ENCODE assay signal across 8 mouse cellular contexts in genomic region chr5:102070414-102070768, GRCm38 (mm10). TPM values are rescaled to one million over a fixed set of nuclear protein-coding genes. Genes with fewer than 3 reads are reported as not detected.
DNase-seq lines count a peak whose midpoint lies in the region; ATAC-seq and TF ChIP-seq lines count a peak whose summit lies in the region.

No protein-coding gene starts in this region.

- 0 out of 2 replicates have a peak, but pooled peaks cover 3% of the 10 kb centered on the region for H3K36me3 ChIP-seq in kidney, embryonic 14.5 days (ENCODE audit: control insufficient read depth, insufficient read depth, low read length)
- H3K36me3 ChIP-seq in heart, embryonic 13.5 days, result peaks cover 5% of the 10 kb centered on the region; the same call in 1 of the 2 replicates
- no peaks in the 10 kb centered on the region for H3K36me3 ChIP-seq in liver, embryonic 13.5 days
- H3K36me3 ChIP-seq in neural tube, embryonic 12.5 days, result no peaks in the 10 kb centered on the region

- H3K27ac ChIP-seq in kidney, embryonic 14.5 days (ENCODE audit: low read depth, low read length), result peak overlapping the region; percentile 95; the same call in 1 of the 2 replicates
- peak overlapping the region; percentile 92 for H3K27ac ChIP-seq in heart, embryonic 13.5 days (replicated peaks)
- H3K27ac ChIP-seq in liver, embryonic 13.5 days, result peak overlapping the region; percentile 62
- peak overlapping the region; percentile 98 for H3K27ac ChIP-seq in neural tube, embryonic 12.5 days

- H3K4me1 ChIP-seq in kidney, embryonic 14.5 days (ENCODE audit: control insufficient read depth, insufficient read depth, low read length), result no peaks in the 10 kb centered on the region; the same call in 1 of the 2 replicates
- peaks cover 19% of the 10 kb centered on the region for H3K4me1 ChIP-seq in heart, embryonic 13.5 days
- H3K4me1 ChIP-seq in liver, embryonic 13.5 days (replicated peaks), result peaks cover 30% of the 10 kb centered on the region
- peaks cover 23% of the 10 kb centered on the region for H3K4me1 ChIP-seq in neural tube, embryonic 12.5 days

- H3K27me3 ChIP-seq in kidney, embryonic 14.5 days (ENCODE audit: control insufficient read depth, insufficient read depth, low read length), result no peaks in the 10 kb centered on the region
- H3K27me3 ChIP-seq in heart, embryonic 13.5 days (replicated peaks), result no peaks in the 10 kb centered on the region
- no peaks in the 10 kb centered on the region for H3K27me3 ChIP-seq in liver, embryonic 13.5 days
- no peaks in the 10 kb centered on the region for H3K27me3 ChIP-seq in neural tube, embryonic 12.5 days (replicated peaks)

- peak overlapping the region; percentile 79 for H3K4me2 ChIP-seq in kidney, embryonic 14.5 days (replicated peaks; ENCODE audit: low read depth, low read length)
- H3K4me2 ChIP-seq in heart, embryonic 13.5 days, result peak overlapping the region; percentile 86
- H3K4me2 ChIP-seq in liver, embryonic 13.5 days, result peak overlapping the region; percentile 81
- H3K4me2 ChIP-seq in neural tube, embryonic 12.5 days (replicated peaks), result peak overlapping the region; percentile 70

- 19% methylated on average over 6 of the region's 6 CpGs for WGBS in kidney, embryonic 14.5 days
- WGBS in heart, embryonic 13.5 days, result 12% methylated on average over 6 of the region's 6 CpGs
- 11% methylated on average over 6 of the region's 6 CpGs for WGBS in liver, embryonic 13.5 days (ENCODE audit: insufficient replicate concordance)
- 11% methylated on average over 6 of the region's 6 CpGs for WGBS in neural tube, embryonic 12.5 days

- DNase-seq in kidney, postnatal 10 days, result no peak
- peak; percentile 59 for DNase-seq in brain, embryonic 14.5 days (ENCODE audit: low read depth)
- DNase-seq in liver, embryonic 13.5 days, result no peak
- DNase-seq in thymus, postnatal 10 days (ENCODE audit: low spot score in 2 of 2), result no peak
- no peak for DNase-seq in B cell, adult 2 months

- peak overlapping the region; percentile 86 for H3K4me3 ChIP-seq in kidney, embryonic 14.5 days (ENCODE audit: low read length)
- H3K4me3 ChIP-seq in heart, embryonic 13.5 days, result peak overlapping the region; percentile 96
- H3K4me3 ChIP-seq in liver, embryonic 13.5 days (replicated peaks), result peak overlapping the region; percentile 92
- H3K4me3 ChIP-seq in neural tube, embryonic 12.5 days, result peak overlapping the region; percentile 95

- no peak for ATAC-seq in kidney, embryonic 14.5 days (ENCODE audit: low FRiP score, low TSS enrichment)
- no peak for ATAC-seq in heart, embryonic 13.5 days (ENCODE audit: extremely low read depth, insufficient number of reproducible peaks, low FRiP score, low TSS enrichment)
- ATAC-seq in liver, embryonic 13.5 days (ENCODE audit: low read depth), result peak; percentile 2; the same call in 1 of the 2 replicates
- ATAC-seq in neural tube, embryonic 12.5 days (ENCODE audit: low FRiP score, low read depth), result 0 out of 2 replicates have a peak, but pooled peaks have one; percentile 2

- TF ChIP-seq CTCF in brain, embryonic 14.5 days (IDR thresholded peaks at IDR 0.05; ENCODE audit: borderline replicate concordance, extremely low read depth, insufficient read depth, insufficient read length), result no peak

- no peak for TF ChIP-seq POLR2A in brain, embryonic 14.5 days (IDR thresholded peaks at IDR 0.05; ENCODE audit: borderline replicate concordance, extremely low read depth, insufficient read depth, insufficient read length, poor library complexity, severe bottlenecking)

- H3K9ac ChIP-seq in kidney, embryonic 14.5 days (ENCODE audit: low read depth, low read length), result peak overlapping the region; percentile 98
- peak overlapping the region; percentile 98 for H3K9ac ChIP-seq in heart, embryonic 13.5 days
- H3K9ac ChIP-seq in liver, embryonic 13.5 days, result peak overlapping the region; percentile 94
- H3K9ac ChIP-seq in neural tube, embryonic 12.5 days, result peak overlapping the region; percentile 100

- H3K9me3 ChIP-seq in kidney, embryonic 14.5 days (ENCODE audit: control insufficient read depth, low read length), result no peaks in the 10 kb centered on the region
- no peaks in the 10 kb centered on the region for H3K9me3 ChIP-seq in heart, embryonic 13.5 days
- H3K9me3 ChIP-seq in liver, embryonic 13.5 days (replicated peaks), result no peaks in the 10 kb centered on the region
- no peaks in the 10 kb centered on the region for H3K9me3 ChIP-seq in neural tube, embryonic 12.5 days

RNA-seq across cellular contexts. Expression of gene Wdfy3, which starts 0.7 kb away (rescaled TPM):
- 20.2 and 27.7 TPM in 2 replicates for polyA plus RNA-seq in kidney, embryonic 14.5 days (2014; fragmentation: Nextera tagmentation; extraction: Ambion mirVana)
- 50.8 and 68.1 TPM in 2 replicates for polyA plus RNA-seq in brain, embryonic 14.5 days (2012; rRNA removed)
- polyA plus RNA-seq in heart, embryonic 13.5 days (2015; fragmentation: Nextera tagmentation; extraction: Ambion mirVana), result 8.8 and 8.9 TPM in 2 replicates
- 3.3 and 3.7 TPM in 2 replicates for polyA plus RNA-seq in liver, embryonic 13.5 days (2015; fragmentation: Nextera tagmentation; extraction: Ambion mirVana)
- 34.1 and 36.5 TPM in 2 replicates for polyA plus RNA-seq in neural tube, embryonic 12.5 days (2016; fragmentation: Nextera tagmentation; extraction: Ambion mirVana)

Comparison
In these comparisons a context has a peak if more than half of its experiments do, and no peak if none do; other contexts are left out.
1. ATAC-seq: peak in liver, embryonic 13.5 days (single experiment) and neural tube, embryonic 12.5 days (single experiment); none in kidney, embryonic 14.5 days (single experiment) and heart, embryonic 13.5 days (single experiment).
2. Peak in every context shown above with its lines, with median percentiles within 50 percentile points of each other: H3K27ac ChIP-seq, H3K4me2 ChIP-seq, H3K4me3 ChIP-seq and H3K9ac ChIP-seq.